Comparison of ENCODE assay signal across 28 mouse cellular contexts in genomic region chr17:84969916-84970315, GRCm38 (mm10). TPM values are rescaled to one million over a fixed set of nuclear protein-coding genes. Genes with fewer than 3 reads are reported as not detected.
DNase-seq lines count a peak whose midpoint lies in the region; ATAC-seq lines count a peak whose summit lies in the region.
"Had no signal": no experiment of that assay in that cellular context is flagged by ENCODE, and none has a peak within 500 bp of the region (broad histone marks: within the 10 kb centered on the region; RNA-seq: fewer than 3 reads in every experiment).

No protein-coding gene starts in this region.

- no peak overlapping the region for H3K9ac ChIP-seq in midbrain, embryonic 11.5 days (ENCODE audit: low read length)
- H3K9ac ChIP-seq: embryonic facial prominence, embryonic 12.5 days; embryonic facial prominence, embryonic 15.5 days; forebrain, postnatal 0 days; heart, embryonic 12.5 days; heart, embryonic 15.5 days; hindbrain, embryonic 14.5 days had no signal

- no peak overlapping the region for H3K4me2 ChIP-seq in midbrain, embryonic 11.5 days
- H3K4me2 ChIP-seq: embryonic facial prominence, embryonic 12.5 days; embryonic facial prominence, embryonic 15.5 days; heart, embryonic 12.5 days; heart, embryonic 15.5 days; hindbrain, embryonic 14.5 days had no signal

- H3K27ac ChIP-seq in midbrain, embryonic 11.5 days (ENCODE audit: low read depth, low read length), result no peak overlapping the region
- H3K27ac ChIP-seq in midbrain, embryonic 10.5 days (replicated peaks), result no peak overlapping the region
- H3K27ac ChIP-seq: embryonic facial prominence, embryonic 12.5 days; embryonic facial prominence, embryonic 15.5 days; heart, adult 2 months; heart, embryonic 15.5 days; hindbrain, embryonic 14.5 days; hindbrain, postnatal 0 days had no signal

- no peaks in the 10 kb centered on the region; the same call in 1 of the 2 replicates for H3K9me3 ChIP-seq in midbrain, embryonic 11.5 days (ENCODE audit: control insufficient read depth, low read length)
- H3K9me3 ChIP-seq in midbrain, embryonic 10.5 days (replicated peaks), result 0 out of 2 replicates have a peak, but pooled peaks cover 6% of the 10 kb centered on the region
- H3K9me3 ChIP-seq: embryonic facial prominence, embryonic 12.5 days; embryonic facial prominence, embryonic 15.5 days; heart, embryonic 12.5 days; heart, embryonic 15.5 days had no signal

- no peaks in the 10 kb centered on the region for H3K27me3 ChIP-seq in midbrain, embryonic 11.5 days (ENCODE audit: control insufficient read depth, insufficient read depth, low read length)
- H3K27me3 ChIP-seq in midbrain, embryonic 10.5 days (ENCODE audit: low read depth, poor library complexity, severe bottlenecking), result no peaks in the 10 kb centered on the region
- H3K27me3 ChIP-seq: embryonic facial prominence, embryonic 12.5 days; embryonic facial prominence, embryonic 15.5 days; heart, embryonic 12.5 days; heart, embryonic 15.5 days had no signal

- no peaks in the 10 kb centered on the region for H3K36me3 ChIP-seq in midbrain, embryonic 11.5 days (ENCODE audit: control insufficient read depth, insufficient read depth, low read length)
- peaks cover 22% of the 10 kb centered on the region for H3K36me3 ChIP-seq in midbrain, embryonic 10.5 days
- H3K36me3 ChIP-seq: embryonic facial prominence, embryonic 12.5 days; heart, embryonic 15.5 days had no signal

- peak; percentile 83 for DNase-seq in heart, adult 11 months
- no peak for DNase-seq in heart, adult 8-10 months (ENCODE audit: low spot score)
- peak; percentile 77 for DNase-seq in midbrain, embryonic 11.5 days (ENCODE audit: low spot score, missing footprints)
- no peak for DNase-seq in midbrain, embryonic 10.5 days (ENCODE audit: low spot score)
- DNase-seq in retina, postnatal 1 day, result peak; percentile 44
- no peak for DNase-seq in ovary, postnatal 10 days (ENCODE audit: low spot score)
- DNase-seq: adrenal gland, adult 8-10 months; adrenal gland, postnatal 36 days; cerebellum, adult 18-20 months; cerebellum, adult 9-10 months; cerebellum, postnatal 14 days; forebrain, postnatal 0 days; gastrocnemius, postnatal 25 days; heart, adult 2 months; heart, postnatal 10 days; heart, postnatal 4 days had no signal

- H3K4me1 ChIP-seq in midbrain, embryonic 11.5 days (ENCODE audit: control insufficient read depth, insufficient read depth, low read length), result no peaks in the 10 kb centered on the region; the same call in 1 of the 2 replicates
- H3K4me1 ChIP-seq in midbrain, embryonic 10.5 days, result peaks cover 18% of the 10 kb centered on the region
- H3K4me1 ChIP-seq: embryonic facial prominence, embryonic 15.5 days had no signal

- no peak overlapping the region for H3K4me3 ChIP-seq in midbrain, embryonic 11.5 days (ENCODE audit: low read depth, low read length)
- no peak overlapping the region for H3K4me3 ChIP-seq in midbrain, embryonic 10.5 days
- H3K4me3 ChIP-seq: embryonic facial prominence, embryonic 12.5 days; embryonic facial prominence, embryonic 15.5 days; heart, adult 2 months; heart, embryonic 12.5 days; heart, embryonic 15.5 days had no signal

- 54% methylated on average over 8 of the region's 8 CpGs for WGBS in midbrain, embryonic 11.5 days
- WGBS in midbrain, embryonic 10.5 days, result 71% methylated on average over 8 of the region's 8 CpGs

- no peak for ATAC-seq in midbrain, embryonic 11.5 days (ENCODE audit: low FRiP score)
- ATAC-seq: activated CD4-positive, CD25-positive, alpha-beta regulatory T cell, adult 4 months; CD4-positive, CD25-positive, alpha-beta regulatory T cell, adult 4 months; forebrain, embryonic 14.5 days; forebrain, postnatal 0 days; hindbrain, postnatal 0 days; inflammation-experienced regulatory T-cells, adult 6 months; intestine, embryonic 16.5 days had no signal

RNA-seq across cellular contexts. Expression of gene Ppm1b, which starts 13.4 kb away (rescaled TPM):
- 100 to 1,000 TPM; 114 to 144 (median 130) TPM for total RNA-seq in heart, adult 8-10 months (2022)
- 99.3 and 102 TPM in 2 replicates for polyA plus RNA-seq in midbrain, embryonic 11.5 days (2014; fragmentation: Nextera tagmentation; extraction: Ambion mirVana)
- 58.0 and 67.2 TPM in 2 replicates for polyA plus RNA-seq in midbrain, embryonic 10.5 days (2016; fragmentation: Nextera tagmentation; extraction: Ambion mirVana)

RNA-seq across cellular contexts. Expression of gene Slc3a1, which starts 58.3 kb away (rescaled TPM):
- under 1 TPM in 3 of 4 experiments, not detected in 1; 0.12 to 0.31 (median 0.14) TPM for total RNA-seq in heart, adult 8-10 months (2022)
- polyA plus RNA-seq in midbrain, embryonic 11.5 days (2014; fragmentation: Nextera tagmentation; extraction: Ambion mirVana), result 0.17 and 0.34 TPM in 2 replicates
- 0.23 and 0.40 TPM in 2 replicates for polyA plus RNA-seq in midbrain, embryonic 10.5 days (2016; fragmentation: Nextera tagmentation; extraction: Ambion mirVana)
- total RNA-seq: gastrocnemius, adult 8-10 months had no signal
- polyA plus RNA-seq: heart, embryonic 12.5 days had no signal

Comparison
In these comparisons a context has a peak if more than half of its experiments do, and no peak if none do; other contexts are left out.
1. DNase-seq: peak in heart, adult 11 months (single experiment), midbrain, embryonic 11.5 days (single experiment) and retina, postnatal 1 day (single experiment); none in heart, adult 8-10 months (single experiment), midbrain, embryonic 10.5 days (single experiment) and ovary, postnatal 10 days (single experiment).